Mouse (Mus musculus) c-Kit-positive CD71-negative TER-119-negative erythroid progenitor cells, embryonic 14.5 days (primary cell): ENCODE results near the gene Pkhd1.
"Not testable (repeated sequence)": the region's sequence is repeated elsewhere in the genome, so short reads cannot be mapped to it uniquely, and the experiment has no call there.

Source experiments
- DNase-seq: peaks from one replicate; pipeline ENCODE4 v3.0.0-alpha.2; 2013; ENCODE audit warnings: low read depth

The Pkhd1 gene

GRCm38 (mm10) chr1:20288696-20289095 is 329.2 kb downstream of the Pkhd1 start:
- no peak for DNase-seq

GRCm38 (mm10) chr1:20260403-20260802 is 357.5 kb downstream of the Pkhd1 start:
- DNase-seq = no peak

- no peak for DNase-seq
These were observed 369.7 kb downstream of the Pkhd1 start for GRCm38 (mm10) chr1:20248169-20248568.

- DNase-seq = no peak
These were observed 401.2 kb downstream of the Pkhd1 start for GRCm38 (mm10) chr1:20216681-20217080.

GRCm38 (mm10) chr1:20190444-20190843 is 427.4 kb downstream of the Pkhd1 start:
- no peak for DNase-seq

GRCm38 (mm10) chr1:20180157-20180556 is 437.7 kb downstream of the Pkhd1 start:
- DNase-seq = no peak

- DNase-seq = no peak
These were observed 446.7 kb downstream of the Pkhd1 start for GRCm38 (mm10) chr1:20171199-20171598.

- not testable (repeated sequence) for DNase-seq
These were observed 467.2 kb downstream of the Pkhd1 start for GRCm38 (mm10) chr1:20150627-20151026.

- DNase-seq = no peak
These were observed 467.8 kb downstream of the Pkhd1 start for GRCm38 (mm10) chr1:20150016-20150415.

- no peak for DNase-seq
These were observed 481.7 kb downstream of the Pkhd1 start for GRCm38 (mm10) chr1:20136205-20136604.

- no peak for DNase-seq
These were observed 482.7 kb downstream of the Pkhd1 start for GRCm38 (mm10) chr1:20135065-20135618.

- DNase-seq = no peak
These were observed 484.2 kb downstream of the Pkhd1 start for GRCm38 (mm10) chr1:20133636-20134035.

GRCm38 (mm10) chr1:20131786-20132596 is 485.9 kb downstream of the Pkhd1 start:
- DNase-seq = no peak

GRCm38 (mm10) chr1:20117331-20117730 is 500.5 kb downstream of the Pkhd1 start:
- no peak for DNase-seq

- no peak for DNase-seq
These were observed 548.1 kb downstream of the Pkhd1 start for GRCm38 (mm10) chr1:20069733-20070132.

GRCm38 (mm10) chr1:20058245-20058644 is 559.6 kb downstream of the Pkhd1 start:
- DNase-seq = no peak

- no peak for DNase-seq
These were observed 578.5 kb downstream of the Pkhd1 start for GRCm38 (mm10) chr1:20039389-20039788.

GRCm38 (mm10) chr1:20035277-20035676 is 582.6 kb downstream of the Pkhd1 start:
- no peak for DNase-seq

GRCm38 (mm10) chr1:20018198-20018925 is 599.5 kb downstream of the Pkhd1 start:
- DNase-seq = no peak

GRCm38 (mm10) chr1:20017619-20018018 is 600.2 kb downstream of the Pkhd1 start:
- DNase-seq = no peak
